Mouse (Mus musculus) liver, embryonic 13.5 days (tissue): ENCODE measurements around the gene Nrarp. TPM values are rescaled to one million over a fixed set of nuclear protein-coding genes. Genes with fewer than 3 reads are reported as not detected.

Experiments used
- ATAC-seq: fragments of 200-750 bp; cut with Nextera tagmentation; 2 replicates; pipeline ENCODE4 v1.8.0; 2017; ENCODE audit warnings: low read depth, mild to moderate bottlenecking, moderate number of reproducible peaks, moderate library complexity
- DNase-seq: peaks from one replicate; pipeline ENCODE4 v3.0.0; 2022
- H3K27ac ChIP-seq: fragments of 300-500 bp; sonication (generic); 2 replicates; pipeline ENCODE4 v1.5.1; 2015; ENCODE audit warnings: moderate library complexity, mild to moderate bottlenecking, inconsistent platforms
- H3K27me3 ChIP-seq: fragments of 300-500 bp; sonication (generic); 2 replicates; pipeline ENCODE4 v1.6.1; 2015; ENCODE audit warnings: mild to moderate bottlenecking, inconsistent platforms
- H3K36me3 ChIP-seq: fragments of 300-500 bp; sonication (generic); 2 replicates; pipeline ENCODE4 v1.6.1; 2015; ENCODE audit warnings: mild to moderate bottlenecking, inconsistent platforms
- H3K4me1 ChIP-seq: fragments of 300-500 bp; sonication (generic); replicated peaks from 2 replicates; pipeline ENCODE4 v1.6.1; 2015; ENCODE audit warnings: inconsistent platforms
- H3K4me2 ChIP-seq: fragments of 300-500 bp; sonication (generic); 2 replicates; pipeline ENCODE4 v1.6.1; 2015; ENCODE audit warnings: inconsistent platforms, mild to moderate bottlenecking, moderate library complexity
- H3K4me3 ChIP-seq: fragments of 300-500 bp; sonication (generic); replicated peaks from 2 replicates; pipeline ENCODE4 v1.5.1; 2015; ENCODE audit warnings: mild to moderate bottlenecking, inconsistent platforms
- H3K9ac ChIP-seq: fragments of 300-500 bp; sonication (generic); 2 replicates; pipeline ENCODE4 v1.6.1; 2015; ENCODE audit warnings: mild to moderate bottlenecking, inconsistent platforms
- H3K9me3 ChIP-seq: fragments of 300-500 bp; sonication (generic); replicated peaks from 2 replicates; pipeline ENCODE4 v1.6.1; 2016; ENCODE audit warnings: inconsistent platforms
- WGBS: fragments of 180-500 bp; shearing (Covaris S2); methylation state at CpG from one replicate; pipeline ENCODE4 v1.1.7; 2015; ENCODE audit not compliant: insufficient replicate concordance; 5-methylcytosine and 5-hydroxymethylcytosine counted together
- polyA plus RNA-seq: library from polyadenylated mRNA; unstranded; fragments of >200 nt; fragmentation: Nextera tagmentation; extraction: Ambion mirVana; gene quantifications from 2 replicates; pipeline ENCODE4 v1.2.1, GENCODE M21; 2015

Nrarp gene
- polyA plus RNA-seq, 1 experiment from 2014 or later = 2.5 TPM

- Histone ChIP-seq H3K36me3 (no peaks in the 10 kb centered on the region), H3K4me2 (peak overlapping the region; percentile 32), H3K27ac (peak overlapping the region; percentile 68), H3K9ac (peak overlapping the region; percentile 50; the same call in 1 of the 2 replicates), H3K4me3 (no peak overlapping the region), H3K27me3 (peaks cover 35% of the 10 kb centered on the region), H3K9me3 (no peaks in the 10 kb centered on the region), H3K4me1 (peaks cover 85% of the 10 kb centered on the region)
- ATAC-seq = peak; percentile 63
- no peak for DNase-seq
- 38% methylated on average over 7 of the region's 7 CpGs for WGBS
Observed at GRCm38 (mm10) chr2:25174866-25175689, 5.5 kb upstream of the Nrarp start.

- no peaks in the 10 kb centered on the region for H3K9me3 ChIP-seq
- DNase-seq (no peak), ATAC-seq (no peak)
- H3K4me3 ChIP-seq = no peak overlapping the region
- H3K27me3 ChIP-seq = peaks cover 41% of the 10 kb centered on the region
- peaks cover 85% of the 10 kb centered on the region for H3K4me1 ChIP-seq
- H3K4me2 ChIP-seq = peak overlapping the region; percentile 32; the same call in 1 of the 2 replicates
- no peaks in the 10 kb centered on the region for H3K36me3 ChIP-seq
- peak overlapping the region; percentile 68 for H3K27ac ChIP-seq
- H3K9ac ChIP-seq = 0 out of 2 replicates have a peak overlapping the region, but pooled peaks have one; percentile 50
- 64% methylated on average over 4 of the region's 4 CpGs for WGBS
Observed at GRCm38 (mm10) chr2:25175690-25176078, 4.9 kb upstream of the Nrarp start.

GRCm38 (mm10) chr2:25176573-25176972 is 4.0 kb upstream of the Nrarp start:
- H3K4me2 ChIP-seq = no peak overlapping the region
- H3K36me3 ChIP-seq = no peaks in the 10 kb centered on the region
- no peak overlapping the region for H3K27ac ChIP-seq
- no peak for ATAC-seq
- no peak for DNase-seq
- peaks cover 50% of the 10 kb centered on the region for H3K27me3 ChIP-seq
- no peaks in the 10 kb centered on the region for H3K9me3 ChIP-seq
- H3K4me1 ChIP-seq = peaks cover 93% of the 10 kb centered on the region
- no peak overlapping the region for H3K4me3 ChIP-seq
- no peak overlapping the region for H3K9ac ChIP-seq
- 54% methylated on average over 6 of the region's 6 CpGs for WGBS

- DNase-seq (no peak), ATAC-seq (no peak)
- Histone ChIP-seq H3K36me3 (no peaks in the 10 kb centered on the region), H3K9ac (no peak overlapping the region), H3K27me3 (peaks cover 55% of the 10 kb centered on the region), H3K4me2 (no peak overlapping the region), H3K27ac (no peak overlapping the region; the same call in 1 of the 2 replicates), H3K4me1 (peaks cover 94% of the 10 kb centered on the region), H3K9me3 (no peaks in the 10 kb centered on the region), H3K4me3 (no peak overlapping the region)
- WGBS = 52% methylated on average over 4 of the region's 4 CpGs
Observed at GRCm38 (mm10) chr2:25177076-25177475, 3.5 kb upstream of the Nrarp start.

GRCm38 (mm10) chr2:25177685-25178084 is 2.9 kb upstream of the Nrarp start:
- Histone ChIP-seq H3K4me3 (no peak overlapping the region), H3K4me1 (peaks cover 93% of the 10 kb centered on the region), H3K36me3 (no peaks in the 10 kb centered on the region), H3K27me3 (peaks cover 60% of the 10 kb centered on the region), H3K4me2 (no peak overlapping the region), H3K9ac (no peak overlapping the region), H3K9me3 (no peaks in the 10 kb centered on the region), H3K27ac (no peak overlapping the region)
- ATAC-seq (no peak), DNase-seq (no peak)
- WGBS = 53% methylated on average over 6 of the region's 6 CpGs

GRCm38 (mm10) chr2:25178285-25178972 is 2.1 kb upstream of the Nrarp start:
- 34% methylated on average over 10 of the region's 10 CpGs for WGBS
- peaks cover 90% of the 10 kb centered on the region for H3K4me1 ChIP-seq
- H3K27ac ChIP-seq = no peak overlapping the region
- DNase-seq (no peak), ATAC-seq (no peak)
- H3K4me2 ChIP-seq = no peak overlapping the region
- no peaks in the 10 kb centered on the region for H3K36me3 ChIP-seq
- peaks cover 67% of the 10 kb centered on the region for H3K27me3 ChIP-seq
- no peak overlapping the region for H3K9ac ChIP-seq
- no peaks in the 10 kb centered on the region for H3K9me3 ChIP-seq
- H3K4me3 ChIP-seq = no peak overlapping the region

GRCm38 (mm10) chr2:25179566-25180217 is 866 bp upstream of the Nrarp start:
- Histone ChIP-seq H3K27me3 (peaks cover 80% of the 10 kb centered on the region), H3K27ac (no peak overlapping the region), H3K4me3 (peak overlapping the region; percentile 70), H3K36me3 (no peaks in the 10 kb centered on the region), H3K9ac (no peak overlapping the region), H3K4me1 (peaks cover 77% of the 10 kb centered on the region), H3K9me3 (no peaks in the 10 kb centered on the region), H3K4me2 (peak overlapping the region; percentile 98)
- 57% methylated on average over 15 of the region's 15 CpGs for WGBS
- DNase-seq (no peak), ATAC-seq (no peak)

- H3K36me3 ChIP-seq = no peaks in the 10 kb centered on the region
- peaks cover 73% of the 10 kb centered on the region for H3K4me1 ChIP-seq
- H3K4me2 ChIP-seq = peak overlapping the region; percentile 98
- under 1% methylated on average over 100 of the region's 100 CpGs for WGBS
- H3K4me3 ChIP-seq = peak overlapping the region; percentile 70
- peaks cover 95% of the 10 kb centered on the region for H3K27me3 ChIP-seq
- DNase-seq (peak; percentile 50), ATAC-seq (peak; percentile 81)
- peak overlapping the region; percentile 77 for H3K9ac ChIP-seq
- no peaks in the 10 kb centered on the region for H3K9me3 ChIP-seq
- peak overlapping the region; percentile 86 for H3K27ac ChIP-seq
Observed at GRCm38 (mm10) chr2:25180973-25181890, 674 bp downstream of the Nrarp start.

- Histone ChIP-seq H3K27ac (peak overlapping the region; percentile 86), H3K9ac (peak overlapping the region; percentile 77), H3K4me1 (peaks cover 70% of the 10 kb centered on the region), H3K9me3 (no peaks in the 10 kb centered on the region), H3K4me2 (peak overlapping the region; percentile 98), H3K4me3 (peak overlapping the region; percentile 70), H3K27me3 (peaks cover 97% of the 10 kb centered on the region), H3K36me3 (no peaks in the 10 kb centered on the region)
- ATAC-seq (0 out of 2 replicates have a peak, but pooled peaks have one; percentile 17), DNase-seq (no peak)
- 2% methylated on average over 17 of the region's 17 CpGs for WGBS
Observed at GRCm38 (mm10) chr2:25181891-25182397, 1.4 kb downstream of the Nrarp start.

GRCm38 (mm10) chr2:25182664-25183063 is 2.1 kb downstream of the Nrarp start:
- H3K4me3 ChIP-seq = peak overlapping the region; percentile 30
- peak overlapping the region; percentile 98 for H3K4me2 ChIP-seq
- H3K9ac ChIP-seq = 0 out of 2 replicates have a peak overlapping the region, but pooled peaks have one; percentile 2
- no peak overlapping the region for H3K27ac ChIP-seq
- H3K9me3 ChIP-seq = no peaks in the 10 kb centered on the region
- ATAC-seq = no peak
- no peaks in the 10 kb centered on the region for H3K36me3 ChIP-seq
- peaks cover 96% of the 10 kb centered on the region for H3K27me3 ChIP-seq
- 36% methylated on average over 6 of the region's 6 CpGs for WGBS
- peaks cover 63% of the 10 kb centered on the region for H3K4me1 ChIP-seq
- DNase-seq = no peak
